Mouse (Mus musculus): ENCODE measurements at regions not wholly inside any gene's neighbourhood (a gene's known extent, or its start where the extent isn't known, plus 50 kb on each side); places are given as distances from the start of the nearest gene placed in this dataset.
"Not testable (repeated sequence)": the region's sequence is repeated elsewhere in the genome, so short reads cannot be mapped to it uniquely, and the experiment has no call there.

DNA sequence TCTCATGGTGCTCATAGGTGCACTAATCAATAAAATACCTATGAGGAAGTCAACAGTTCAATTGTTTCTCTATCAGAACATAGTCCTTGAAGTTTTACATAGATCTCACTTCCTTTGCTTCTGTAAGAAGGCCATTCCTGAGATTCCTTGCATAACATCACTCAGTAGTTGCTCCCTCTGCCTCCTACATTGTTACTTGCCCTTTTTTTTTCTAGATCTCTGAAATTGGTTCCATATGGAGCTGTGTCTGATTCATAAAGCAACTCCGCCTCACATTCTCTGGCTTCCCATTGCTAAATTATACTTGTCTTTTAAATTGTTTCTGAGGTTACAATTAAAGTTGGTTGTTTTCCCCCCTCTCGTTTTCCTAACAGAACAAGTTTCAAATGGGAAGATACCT lies 1000.7 kb downstream of the Ttll7 start:
- DNase-seq (ENCODE audit: low spot score in 2 of 2): no peak

DNA sequence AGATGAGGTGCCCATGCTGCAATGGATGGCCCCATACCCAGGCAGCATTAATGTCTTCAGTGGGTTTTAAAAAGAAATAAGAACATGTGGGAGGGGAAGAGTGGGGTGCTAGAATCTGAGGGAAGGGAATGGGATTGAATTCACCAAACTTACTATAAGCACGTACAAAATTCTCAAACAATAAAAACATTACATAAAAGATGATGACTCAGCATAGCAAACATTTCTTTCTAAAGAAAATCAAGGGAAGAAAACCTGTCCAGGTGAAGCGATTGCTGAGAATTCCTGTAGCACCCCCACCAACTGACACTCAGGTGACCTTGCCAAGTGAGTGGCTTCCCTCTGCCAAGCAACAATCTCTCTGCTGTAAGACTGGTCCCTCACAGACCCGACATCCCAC lies 989.2 kb downstream of the Ttll7 start:
- DNase-seq (ENCODE audit: low spot score in 2 of 2): no peak

DNA sequence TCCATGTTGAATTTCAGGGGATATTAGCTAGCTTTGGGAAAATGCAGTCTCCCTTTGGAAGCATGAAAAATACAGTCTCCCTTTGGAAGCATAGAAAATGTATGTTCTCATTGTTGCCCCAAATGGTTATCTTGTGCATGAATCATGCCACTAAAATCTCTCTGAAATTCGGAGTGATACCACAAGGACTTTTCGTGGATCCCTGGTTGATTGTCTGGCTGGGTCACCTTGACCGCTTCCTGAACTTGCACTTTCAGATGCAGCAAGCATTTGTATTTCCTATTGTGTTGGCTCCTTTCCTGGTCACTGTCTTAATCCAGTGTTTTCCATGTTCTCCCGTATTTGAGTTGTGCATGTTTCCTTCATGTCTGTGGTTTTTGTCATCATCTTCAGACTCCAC lies 986.6 kb downstream of the Ttll7 start:
- DNase-seq (ENCODE audit: low spot score in 2 of 2): no peak

DNA sequence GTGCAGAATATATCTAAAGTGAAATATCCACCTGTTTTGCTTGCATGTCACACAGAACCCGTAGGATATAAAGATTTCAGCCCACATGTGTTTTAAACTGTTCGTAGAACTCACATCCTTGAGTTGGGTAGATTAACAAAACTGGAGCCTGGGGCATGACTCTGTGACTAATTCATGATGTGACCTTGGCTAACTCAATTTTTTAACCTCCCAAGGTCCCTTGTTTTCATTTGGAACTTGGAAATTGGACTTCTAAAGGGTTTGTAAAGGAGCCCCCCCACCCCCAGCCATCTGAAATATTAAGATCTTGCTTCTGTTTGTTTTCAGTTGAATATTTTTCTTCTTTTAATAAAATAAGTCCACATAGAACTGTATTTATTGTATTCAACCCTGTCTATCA lies 983.5 kb downstream of the Ttll7 start:
- no peak for DNase-seq (ENCODE audit: low spot score in 2 of 2)

DNA sequence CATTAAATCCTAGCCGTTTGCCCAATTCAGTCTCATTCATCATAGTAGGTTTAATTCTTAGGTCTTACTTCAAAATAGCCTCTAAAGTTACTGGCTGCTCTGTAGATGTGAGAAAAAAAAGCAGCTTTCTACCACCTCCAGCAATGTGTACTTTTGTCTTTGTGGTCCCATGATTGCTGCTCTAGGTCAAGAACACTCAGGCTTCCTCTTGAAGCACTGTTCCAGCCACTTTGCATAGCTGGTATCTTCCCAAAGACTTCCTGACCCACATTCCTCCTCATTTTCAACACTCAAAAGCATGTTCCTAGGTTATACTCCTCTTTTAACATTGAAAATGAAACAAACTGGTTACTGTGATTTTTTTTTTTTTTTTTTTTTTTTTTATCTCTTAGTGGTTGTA lies 973.2 kb downstream of the Ttll7 start:
- DNase-seq (ENCODE audit: low spot score in 2 of 2): no peak

DNA sequence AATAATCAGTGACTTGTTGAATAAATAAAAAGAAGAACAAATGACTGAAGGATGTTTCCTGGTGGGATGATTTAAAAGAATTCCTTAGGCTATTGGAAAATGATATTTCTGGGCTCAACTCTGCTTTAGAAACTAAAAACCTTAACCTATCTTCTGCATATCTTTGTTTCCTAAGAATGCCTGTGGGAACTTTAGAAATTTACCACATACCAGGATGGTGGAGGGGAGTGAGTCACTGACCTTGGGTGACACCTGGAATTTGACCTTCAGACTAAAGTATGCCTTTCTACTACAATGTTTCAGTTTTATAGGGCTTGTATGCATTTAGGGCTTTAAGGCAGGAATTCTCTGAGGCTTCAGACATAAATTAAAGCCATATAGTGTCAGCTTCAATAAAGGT lies 972.3 kb downstream of the Ttll7 start:
- no peak for DNase-seq (ENCODE audit: low spot score in 2 of 2)

DNA sequence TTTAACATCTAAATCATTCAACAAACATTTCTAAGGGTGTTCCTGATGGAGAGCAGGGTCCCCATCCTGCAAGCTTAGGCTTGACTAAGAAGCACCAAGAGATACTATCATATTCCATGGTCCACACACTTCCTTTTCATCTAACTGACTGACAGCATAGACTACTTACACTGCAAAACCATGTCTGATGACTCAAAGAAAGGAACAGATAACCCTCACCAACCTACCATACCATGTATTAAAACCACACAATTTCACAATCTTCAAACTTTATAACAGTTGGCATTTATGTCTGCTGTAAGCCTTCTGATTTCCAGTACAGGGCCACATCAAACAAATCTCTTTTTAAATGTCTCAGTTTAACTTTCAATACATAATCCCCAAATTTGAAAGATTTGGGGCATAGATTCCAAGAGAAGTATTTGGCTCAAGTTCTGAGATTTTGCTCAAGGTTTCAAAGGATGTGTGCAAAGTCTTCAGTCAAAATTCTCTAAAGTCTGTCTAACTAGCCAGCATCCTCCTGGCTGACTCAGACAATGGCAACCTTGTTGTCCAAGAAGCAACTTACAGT lies 962.0 kb downstream of the Ttll7 start:
- no peak for DNase-seq (ENCODE audit: low spot score in 2 of 2)

DNA sequence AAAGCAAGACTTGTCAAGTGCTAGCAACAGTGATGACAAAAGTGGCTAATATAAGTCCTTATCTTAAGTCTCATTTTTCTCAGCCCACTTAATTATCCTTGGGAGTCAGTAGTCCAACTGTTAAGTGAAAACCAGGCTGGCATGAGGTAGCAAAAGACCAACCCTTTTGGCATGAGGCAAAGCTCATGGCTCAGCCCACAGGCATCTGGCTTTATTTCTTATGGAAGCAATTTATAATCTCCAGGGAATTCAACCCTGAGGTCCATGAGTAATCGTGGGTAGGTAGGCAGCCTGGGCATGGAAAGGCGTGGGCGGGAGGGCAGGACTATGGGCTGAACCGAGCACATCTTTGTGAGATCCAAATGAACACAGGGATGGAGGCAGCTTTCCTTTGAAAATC lies 950.4 kb downstream of the Ttll7 start:
- no peak for DNase-seq (ENCODE audit: low spot score in 2 of 2)

DNA sequence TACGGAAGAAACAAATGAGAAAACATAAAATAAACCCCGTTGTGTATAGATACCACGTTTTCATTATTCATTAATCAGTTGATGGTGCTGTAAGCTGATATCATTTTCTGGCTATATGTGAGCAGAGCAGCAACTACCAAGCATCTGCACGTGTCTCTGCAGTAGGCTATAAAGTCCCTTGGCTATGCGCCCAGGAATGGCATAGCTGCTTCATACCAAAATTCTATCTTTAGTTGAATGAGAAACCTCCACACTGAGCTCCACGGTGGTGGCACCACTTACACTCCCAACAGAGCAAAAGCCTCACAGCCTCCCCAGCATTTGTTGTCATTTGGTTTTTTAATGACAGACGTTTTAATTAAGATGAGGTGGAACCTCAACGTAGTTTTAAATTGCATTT lies 944.4 kb downstream of the Ttll7 start:
- no peak for DNase-seq (ENCODE audit: low spot score in 2 of 2)

DNA sequence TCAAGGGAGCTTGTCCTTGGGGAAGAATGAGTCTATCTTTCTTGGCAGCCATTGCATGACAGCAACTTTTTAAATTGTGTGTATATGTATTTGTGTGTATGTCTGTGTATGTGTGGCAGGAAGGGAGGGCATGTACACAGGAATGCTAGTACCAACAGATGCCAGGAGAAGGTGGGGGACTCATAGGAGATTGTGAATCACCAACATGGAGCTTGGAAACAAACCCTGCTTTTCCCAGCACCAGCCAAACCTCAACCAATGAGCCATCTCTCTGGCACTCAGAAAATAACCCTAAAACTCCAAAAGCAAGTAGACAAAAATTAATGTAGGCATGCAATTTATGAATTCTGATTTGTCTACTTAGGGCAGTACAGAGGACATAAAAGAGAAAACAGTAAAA lies 942.9 kb downstream of the Ttll7 start:
- no peak for DNase-seq (ENCODE audit: low spot score in 2 of 2)

DNA sequence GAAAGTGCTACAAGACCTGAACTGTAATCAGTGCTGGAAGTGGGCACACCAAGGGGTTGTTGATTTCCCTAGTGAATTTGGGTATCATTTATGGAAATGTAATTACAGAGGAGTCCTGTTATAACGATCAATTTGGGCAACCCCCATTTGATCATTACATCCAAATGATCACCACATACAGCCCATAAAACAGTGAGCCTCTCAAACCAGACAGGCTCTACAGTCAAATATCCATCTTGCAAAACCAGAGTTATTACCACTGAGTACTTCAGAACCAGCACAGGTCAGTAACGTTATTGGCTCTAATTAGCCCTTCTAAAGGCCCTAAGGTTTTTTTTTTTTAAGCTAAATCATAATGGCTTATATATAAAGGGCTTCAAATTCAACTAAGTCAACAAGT lies 934.4 kb downstream of the Ttll7 start:
- no peak for DNase-seq (ENCODE audit: low spot score in 2 of 2)

DNA sequence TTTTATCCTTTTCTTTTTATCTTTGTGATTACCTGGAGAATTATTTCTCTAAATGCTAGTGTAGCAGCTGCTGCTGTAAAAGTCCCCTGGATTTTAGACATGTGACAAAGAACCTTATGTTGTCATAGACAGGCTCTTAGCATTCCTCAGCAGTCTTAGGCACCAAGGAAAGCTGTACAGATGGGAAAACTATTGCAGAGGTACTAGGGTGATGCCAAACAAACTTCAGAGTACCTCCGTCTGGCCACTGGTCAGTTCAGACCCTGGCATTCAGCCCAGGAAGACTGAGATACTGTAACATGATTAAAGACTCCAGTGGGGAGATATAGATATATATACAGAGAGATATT lies 898.6 kb downstream of the Ttll7 start:
- no peak for DNase-seq (ENCODE audit: low spot score in 2 of 2)

DNA sequence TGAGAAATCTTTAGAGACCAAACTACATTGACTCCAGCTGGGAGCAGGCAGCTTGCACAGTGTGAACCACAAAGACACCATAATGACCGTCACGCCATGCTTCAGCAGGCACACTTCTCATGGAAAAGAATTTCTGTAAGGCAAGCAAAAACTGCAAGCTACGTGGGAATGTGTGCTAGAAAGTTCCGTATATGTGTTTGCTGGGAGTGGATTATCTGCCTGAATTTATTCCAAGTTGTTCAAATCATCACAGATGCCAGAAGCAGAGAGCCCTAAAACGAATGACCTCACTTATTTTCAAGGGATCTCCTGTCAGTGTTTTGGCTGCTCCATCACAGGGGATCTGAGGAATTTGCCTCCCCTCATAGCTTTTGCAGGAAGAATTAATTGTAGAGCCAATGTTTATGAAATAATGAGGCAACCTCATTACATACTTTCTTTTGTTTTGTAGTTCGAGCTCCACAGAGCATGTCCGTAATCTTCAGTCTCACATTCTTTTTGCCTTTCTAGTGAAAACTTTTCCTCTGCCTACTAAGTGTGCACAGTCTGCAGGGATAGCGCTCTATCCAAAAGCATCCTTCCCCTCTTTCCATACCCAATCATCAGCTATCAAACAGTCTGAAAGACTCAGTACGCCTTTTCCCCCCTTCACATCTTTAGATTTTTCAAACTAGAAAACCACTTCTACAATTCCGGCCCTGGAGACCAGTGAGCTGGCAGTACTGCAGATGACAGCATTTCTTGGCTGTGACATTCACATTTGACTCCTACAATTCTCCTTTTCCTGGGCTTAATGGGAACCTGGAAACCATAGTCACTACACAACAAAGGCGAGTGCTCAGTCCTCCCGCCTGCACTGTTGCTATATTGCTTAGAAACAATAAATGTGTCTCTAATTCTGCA lies 898.0 kb downstream of the Ttll7 start:
- DNase-seq (ENCODE audit: low spot score in 2 of 2): no peak

DNA sequence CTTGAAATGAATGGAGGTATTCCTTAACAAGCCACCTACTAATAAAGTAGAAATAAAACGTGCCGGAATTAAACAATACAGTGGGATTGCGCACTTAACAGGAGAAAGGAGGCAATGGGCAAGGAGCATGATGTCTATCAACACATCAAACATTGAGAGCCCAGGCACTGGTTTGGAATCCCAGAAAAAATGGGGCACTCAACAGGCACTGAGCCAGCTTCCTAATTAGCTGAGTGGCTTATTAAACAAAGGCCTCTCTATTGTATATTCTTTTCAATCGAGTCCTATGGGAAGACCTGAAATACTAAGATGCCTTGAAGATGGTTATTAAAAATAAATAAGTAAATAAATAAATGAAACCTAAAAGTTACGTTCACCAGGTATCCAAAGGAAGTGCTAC lies 897.3 kb downstream of the Ttll7 start:
- DNase-seq (ENCODE audit: low spot score in 2 of 2): no peak

DNA sequence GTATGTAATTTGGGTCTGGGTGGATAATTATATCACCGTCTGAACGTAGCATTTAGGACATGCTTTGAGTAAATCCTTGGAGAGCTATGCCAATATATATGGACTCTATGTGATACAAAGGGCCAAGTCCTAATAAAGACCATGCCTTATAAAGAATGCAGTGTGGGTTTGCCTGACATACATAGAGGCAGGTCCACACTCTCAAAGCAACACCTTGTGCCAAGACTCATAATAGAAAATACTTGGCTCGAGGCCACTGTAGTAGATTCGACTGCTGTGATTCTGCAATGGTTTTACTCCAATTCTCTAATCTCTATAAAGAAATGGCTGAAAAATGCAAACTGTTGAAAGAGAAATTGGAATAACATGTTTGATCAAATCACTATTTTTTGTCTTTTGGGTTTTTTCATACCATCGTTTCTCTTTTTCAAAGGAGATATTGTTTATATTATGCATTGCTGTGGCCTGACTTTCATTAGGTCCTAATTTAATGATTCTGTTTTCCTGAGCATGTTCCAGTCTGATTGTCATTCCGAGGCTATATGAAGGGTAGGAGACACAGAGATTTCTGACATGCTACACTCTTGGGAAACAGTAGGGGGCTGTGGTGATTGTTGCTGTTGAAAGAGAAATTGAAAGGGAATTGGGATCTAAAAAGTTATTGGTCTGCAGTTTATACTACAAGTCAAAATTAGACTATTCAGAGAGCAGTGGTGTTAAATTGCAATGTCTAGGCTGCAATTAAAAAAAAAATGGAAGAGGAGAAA lies 884.7 kb downstream of the Ttll7 start:
- DNase-seq (ENCODE audit: low spot score in 2 of 2): no peak

DNA sequence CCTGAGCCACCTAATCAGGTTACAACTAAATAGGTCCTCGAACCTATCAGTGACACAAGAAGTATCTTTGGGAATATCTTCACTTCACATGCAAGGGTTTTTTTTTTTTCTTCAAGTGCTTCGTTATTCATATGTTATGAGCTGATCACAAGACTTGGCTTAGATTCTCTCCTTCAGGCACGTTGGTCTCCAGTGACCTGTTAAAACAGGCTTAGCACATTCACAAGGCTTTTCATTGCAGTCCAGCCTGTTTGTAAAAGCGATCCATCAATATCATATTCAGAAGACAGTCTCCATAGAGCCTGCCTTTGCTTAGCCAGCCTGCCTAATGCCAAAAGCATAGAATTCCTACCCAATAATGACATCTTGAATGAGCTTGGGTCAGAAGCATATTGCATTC lies 864.2 kb downstream of the Ttll7 start:
- no peak for DNase-seq (ENCODE audit: low spot score in 2 of 2)

DNA sequence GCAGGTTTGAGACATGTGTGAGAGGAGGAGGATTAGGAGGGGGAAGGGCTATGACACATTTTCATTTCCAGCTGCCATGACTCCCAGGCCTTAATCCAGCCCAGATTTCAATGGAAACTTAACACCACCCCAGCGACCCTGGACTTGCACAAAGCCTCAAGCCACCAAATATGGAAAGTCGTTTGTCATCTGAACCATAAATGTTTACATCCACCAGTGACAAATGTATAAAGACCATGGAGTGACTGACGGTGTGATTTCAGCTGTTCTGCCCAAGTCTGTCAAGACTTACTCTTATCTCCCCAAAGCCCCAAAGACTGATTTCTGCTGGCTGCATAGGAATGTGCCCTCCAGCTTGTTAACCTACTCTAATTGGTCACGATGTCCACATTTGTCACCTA lies 855.2 kb downstream of the Ttll7 start:
- DNase-seq (ENCODE audit: low spot score in 2 of 2): no peak

DNA sequence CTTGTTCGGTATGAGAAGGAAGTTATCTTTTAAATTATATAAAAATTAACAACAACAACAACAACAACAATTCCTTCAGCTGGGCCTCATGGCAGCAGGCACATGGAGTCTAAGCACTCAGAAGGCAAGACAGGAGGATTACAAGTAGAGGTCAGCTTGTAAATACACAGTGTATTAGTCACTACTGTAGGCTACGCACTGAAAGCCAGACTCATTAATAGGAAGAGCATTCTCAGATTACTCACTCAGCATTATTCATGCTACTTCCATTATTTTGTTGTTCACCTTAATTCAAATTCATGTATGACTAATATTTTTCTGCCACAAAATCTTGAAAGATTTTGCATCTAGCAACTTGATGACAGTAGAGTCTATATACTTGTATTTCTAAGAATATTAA lies 831.6 kb downstream of the Ttll7 start:
- DNase-seq (ENCODE audit: low spot score in 2 of 2): no peak

DNA sequence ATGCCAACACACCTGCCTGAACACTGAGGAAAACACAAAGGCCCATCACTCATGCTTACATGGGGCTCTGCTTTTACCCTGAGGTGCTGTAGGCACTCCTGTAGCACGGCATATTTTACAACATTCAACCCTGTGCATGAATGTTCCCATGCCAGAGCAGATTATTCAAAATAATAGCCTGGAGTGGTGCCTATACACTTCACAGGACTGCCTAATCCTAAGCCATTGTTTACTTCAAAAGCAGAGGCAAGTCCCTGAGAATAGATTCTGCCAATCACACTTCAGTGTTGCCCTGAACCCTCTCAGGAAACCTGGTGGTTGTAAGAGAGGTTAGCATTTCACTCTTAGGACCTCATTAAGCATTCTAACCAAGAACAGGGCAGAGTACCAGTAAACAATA lies 828.1 kb downstream of the Ttll7 start:
- DNase-seq (ENCODE audit: low spot score in 2 of 2): no peak

DNA sequence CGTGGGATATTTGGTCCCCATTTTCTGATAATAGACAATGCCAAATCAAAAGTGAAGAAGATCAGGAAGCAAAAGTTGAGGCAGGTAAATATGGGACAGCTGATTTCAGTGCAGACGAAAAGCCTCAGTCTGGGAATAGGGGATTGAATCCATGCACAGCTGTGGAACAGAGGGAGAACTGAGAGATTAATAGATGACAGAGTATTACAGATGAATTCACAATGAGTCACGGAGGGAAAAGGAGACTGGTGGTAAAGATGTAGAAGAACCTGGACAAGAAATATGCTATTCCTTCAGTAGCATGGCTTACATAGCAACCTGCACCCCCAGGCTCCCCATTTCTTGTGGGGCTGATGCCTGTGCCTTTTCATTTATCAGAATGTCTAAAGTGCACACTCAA lies 810.4 kb downstream of the Ttll7 start:
- no peak for DNase-seq (ENCODE audit: low spot score in 2 of 2)

DNA sequence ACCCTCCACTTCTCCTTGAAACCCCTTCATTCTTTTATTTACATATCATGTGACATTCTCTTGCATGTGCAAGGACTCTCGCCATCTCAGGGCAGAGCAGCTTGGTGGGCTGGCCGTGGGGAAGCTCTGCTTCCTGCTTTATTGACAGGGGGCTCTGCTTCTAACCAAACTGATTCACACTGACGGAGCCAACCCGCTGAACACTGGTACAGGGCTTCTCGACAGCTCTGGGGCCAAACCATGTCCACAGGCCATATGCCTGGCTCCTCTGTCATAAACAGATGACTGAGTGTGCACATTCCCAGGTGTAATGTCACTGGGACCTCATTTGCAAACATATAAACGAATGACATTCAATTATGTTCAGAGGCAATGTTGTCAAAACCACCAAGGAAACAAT lies 800.7 kb downstream of the Ttll7 start:
- DNase-seq (ENCODE audit: low spot score in 2 of 2): no peak

DNA sequence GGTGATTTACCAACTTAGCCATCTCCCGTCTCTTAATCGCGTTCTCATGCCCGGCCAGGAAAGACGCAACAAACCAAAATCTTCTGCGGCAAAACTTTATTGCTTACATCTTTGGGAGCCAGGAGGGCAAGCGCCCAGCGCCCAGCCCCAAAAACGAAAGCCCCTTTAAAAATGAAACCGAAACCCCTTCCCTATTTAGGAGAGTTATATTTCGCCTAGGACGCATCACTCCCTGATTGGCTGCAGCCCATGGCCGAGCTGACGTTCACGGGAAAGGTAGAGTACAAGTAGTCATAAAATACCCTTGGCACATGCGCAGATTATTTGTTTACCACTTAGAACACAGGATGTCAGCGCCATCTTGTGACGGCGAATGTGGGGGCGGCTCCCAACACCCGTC lies 783.3 kb downstream of the Ttll7 start:
- DNase-seq (ENCODE audit: low spot score in 2 of 2): not testable (repeated sequence)

DNA sequence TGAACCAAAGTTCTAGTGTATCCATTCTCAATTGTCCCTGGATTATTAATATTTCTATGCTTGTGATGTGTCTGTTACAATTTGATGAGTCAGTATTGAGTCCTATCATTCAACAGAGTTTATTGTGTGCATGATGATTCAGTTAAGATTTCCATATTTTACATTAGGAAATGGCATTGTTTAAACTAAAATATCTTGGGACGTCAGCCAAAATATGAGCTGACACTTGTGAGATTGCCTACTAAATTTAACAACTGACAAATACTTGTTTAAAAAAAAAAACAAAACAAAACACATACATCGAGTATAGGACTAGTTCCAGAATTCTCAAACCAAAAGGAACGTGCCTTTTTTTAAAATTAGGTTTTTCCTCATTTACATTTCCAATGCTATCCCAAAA lies 779.0 kb downstream of the Ttll7 start:
- DNase-seq (ENCODE audit: low spot score in 2 of 2): no peak

Data from cerebellum, postnatal 4 days (tissue).